Mouse (Mus musculus): ENCODE results near the gene Zswim1.
A peak's percentile ranks its signal among the peaks of the same experiment; 100 is the strongest.
"Not testable (repeated sequence)": the region's sequence is repeated elsewhere in the genome, so short reads cannot be mapped to it uniquely, and the experiment has no call there.

Zswim1 gene

DNA sequence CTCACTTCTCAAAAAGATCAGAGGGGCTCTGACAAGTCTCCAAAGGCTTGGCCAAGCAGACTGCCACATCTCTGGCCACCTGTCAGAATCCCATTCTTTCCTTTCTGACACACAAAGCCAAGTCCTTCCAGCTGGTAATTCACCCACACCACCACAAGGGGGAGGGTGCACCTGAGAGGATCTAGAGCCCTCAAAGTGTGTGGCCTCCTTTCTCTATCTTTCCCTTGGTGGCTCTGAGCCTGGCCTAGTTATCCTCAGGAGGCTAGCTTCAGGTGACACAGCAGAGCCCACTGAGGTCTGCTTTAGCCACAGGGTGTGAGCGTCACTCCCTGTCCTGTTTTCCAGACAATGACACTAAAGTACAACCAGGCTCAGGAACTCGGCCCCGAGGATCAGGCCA lies 29.2 kb upstream of the Zswim1 start:
- no peak for DNase-seq (ENCODE audit: low spot score)

DNA sequence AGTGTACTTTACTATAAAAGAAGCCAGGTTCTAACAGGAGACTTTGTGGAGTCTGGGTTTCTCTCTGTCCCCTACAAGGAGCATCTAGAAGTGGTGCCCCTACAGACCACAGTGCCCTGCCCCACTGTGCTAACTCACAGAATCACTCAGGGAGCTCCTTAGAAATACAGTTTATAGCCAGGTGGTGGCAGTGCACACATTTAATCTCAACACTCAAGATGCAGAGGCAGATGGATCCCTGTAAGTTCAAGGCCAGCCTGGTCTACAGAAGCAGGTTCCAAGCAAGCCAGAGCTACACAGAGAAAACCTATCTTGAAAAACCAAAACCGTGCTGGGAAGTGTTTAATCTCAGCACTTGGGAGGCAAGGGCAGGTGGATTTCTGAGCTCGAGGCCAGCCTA lies 28.7 kb upstream of the Zswim1 start:
- no peak for DNase-seq (ENCODE audit: low spot score)

DNA sequence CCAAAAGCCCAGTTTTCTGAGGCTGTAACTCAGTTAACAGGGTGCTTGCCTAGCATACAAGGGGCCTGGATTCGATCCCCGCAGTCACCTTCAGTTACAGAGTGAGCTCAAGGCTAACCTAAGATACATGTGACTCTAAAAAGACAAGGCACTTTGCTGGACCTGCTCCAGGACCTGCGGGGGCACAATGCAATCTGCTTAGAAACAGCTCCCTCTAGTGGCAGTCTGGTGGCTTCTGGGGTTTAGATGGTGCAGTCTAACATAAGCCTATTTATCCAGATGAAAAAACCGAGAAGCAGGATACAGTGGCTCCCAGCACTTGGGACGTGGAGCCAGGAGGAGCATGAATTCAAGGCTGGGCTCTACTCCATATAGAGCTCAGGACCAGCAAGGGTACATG lies 28.2 kb upstream of the Zswim1 start:
- DNase-seq (ENCODE audit: low spot score), result peak; percentile 66

DNA sequence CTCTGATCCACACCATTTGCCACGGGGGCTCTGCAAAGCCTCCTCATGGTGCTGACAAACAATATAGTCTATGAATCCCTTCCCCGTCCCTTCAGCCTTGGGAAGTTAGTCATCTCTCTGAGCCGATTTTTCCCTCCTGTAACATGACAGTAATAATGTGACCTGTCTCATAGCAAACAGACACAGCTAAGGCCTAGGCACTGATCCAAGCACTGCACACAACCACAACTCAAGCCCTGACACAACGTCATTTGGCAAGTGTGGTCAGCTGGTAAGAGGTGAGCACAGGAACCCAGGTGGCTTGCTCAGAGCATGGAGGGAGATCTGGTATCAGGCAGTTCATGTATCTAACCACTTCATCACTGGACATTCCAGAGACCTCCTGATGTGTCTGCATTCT lies 26.6 kb upstream of the Zswim1 start:
- DNase-seq (ENCODE audit: low spot score), result no peak

DNA sequence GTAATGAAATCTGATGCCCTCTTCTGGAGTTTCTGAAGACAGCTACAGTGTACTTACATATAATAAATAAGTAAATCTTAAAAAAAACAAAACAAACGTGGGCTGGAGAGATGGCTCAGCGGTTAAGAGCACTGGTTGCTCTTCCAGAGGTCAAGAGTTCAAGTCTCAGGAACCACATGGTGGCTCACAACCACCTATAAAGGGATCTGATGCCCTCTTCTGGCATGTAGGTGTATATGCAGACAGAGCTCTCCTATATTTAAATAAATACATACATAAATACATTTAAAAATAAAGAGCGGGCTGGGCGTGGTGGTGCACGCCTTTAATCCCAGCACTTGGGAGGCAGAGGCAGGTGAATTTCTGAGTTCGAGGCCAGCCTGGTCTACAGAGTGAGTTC lies 23.9 kb upstream of the Zswim1 start:
- not testable (repeated sequence) for DNase-seq (ENCODE audit: low spot score)

DNA sequence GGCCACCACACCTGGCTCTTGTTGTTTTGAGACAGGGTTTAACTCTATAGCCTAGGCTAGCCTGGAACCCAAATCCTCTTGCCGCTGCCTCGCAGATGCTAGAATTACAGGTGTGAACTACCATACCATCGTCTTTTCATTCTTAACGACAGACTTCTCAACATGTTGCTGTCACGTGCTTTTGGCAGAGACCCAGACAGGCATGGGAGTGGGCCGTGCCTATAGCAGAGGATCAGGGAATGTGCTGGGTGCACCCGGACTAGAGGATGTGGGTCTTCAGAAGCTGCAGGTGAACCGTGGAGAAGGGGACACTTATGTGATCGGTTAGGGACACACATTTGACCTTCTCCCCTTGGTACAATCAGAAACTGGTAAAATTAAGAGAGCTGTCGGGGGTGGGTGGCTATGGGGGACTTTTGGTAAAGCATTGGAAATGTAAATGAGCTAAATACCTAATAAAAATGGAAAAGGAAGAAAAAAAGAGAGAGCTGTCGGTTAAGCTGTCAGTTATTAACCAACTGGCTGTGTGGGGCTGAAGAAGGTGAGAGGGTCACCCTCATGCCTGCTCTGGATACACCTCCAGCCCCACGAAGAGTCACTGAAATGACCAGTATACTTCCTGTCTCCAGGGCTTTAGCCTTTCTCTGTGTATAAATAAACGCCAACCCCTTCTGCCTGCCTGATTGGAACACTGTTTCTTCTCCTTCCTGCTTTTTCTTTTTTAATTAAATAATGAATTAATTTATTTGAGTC lies 22.1 kb upstream of the Zswim1 start:
- no peak for DNase-seq (ENCODE audit: low spot score)

DNA sequence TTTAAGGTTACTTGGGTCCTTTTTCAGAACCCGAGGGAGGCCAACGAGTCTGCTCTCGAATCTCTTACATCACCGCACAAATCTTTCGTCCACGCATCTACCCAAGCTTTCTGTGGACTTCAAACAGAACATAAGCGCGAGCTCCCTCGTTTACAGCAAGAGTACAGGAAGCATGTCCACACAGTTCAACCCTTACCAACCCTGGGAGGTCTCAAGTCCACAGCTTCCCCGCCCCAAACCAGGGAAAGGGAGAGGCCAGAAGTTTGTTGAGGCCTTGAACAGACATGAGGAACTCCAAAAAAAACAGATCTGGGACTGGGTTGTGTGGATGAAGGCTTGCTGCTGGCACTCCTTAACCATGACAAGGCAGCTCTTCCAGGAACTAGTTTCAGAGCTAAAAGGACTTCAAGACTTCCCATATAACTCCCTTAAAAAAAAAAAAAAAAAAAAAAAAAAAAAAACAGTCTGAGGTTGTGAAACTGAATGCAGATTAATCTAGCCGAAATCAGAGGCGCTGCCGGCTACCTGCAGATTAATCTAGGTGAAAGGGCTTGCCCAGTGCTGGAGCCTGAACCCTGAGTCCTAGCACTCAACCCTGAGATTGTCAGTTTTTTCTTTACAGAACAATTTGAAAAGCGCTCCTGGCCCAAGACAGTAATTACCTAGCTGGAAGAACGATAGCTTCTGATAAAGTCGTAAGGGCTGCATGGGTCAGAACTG lies 19.1 kb upstream of the Zswim1 start:
- no peak for DNase-seq (ENCODE audit: low spot score)

DNA sequence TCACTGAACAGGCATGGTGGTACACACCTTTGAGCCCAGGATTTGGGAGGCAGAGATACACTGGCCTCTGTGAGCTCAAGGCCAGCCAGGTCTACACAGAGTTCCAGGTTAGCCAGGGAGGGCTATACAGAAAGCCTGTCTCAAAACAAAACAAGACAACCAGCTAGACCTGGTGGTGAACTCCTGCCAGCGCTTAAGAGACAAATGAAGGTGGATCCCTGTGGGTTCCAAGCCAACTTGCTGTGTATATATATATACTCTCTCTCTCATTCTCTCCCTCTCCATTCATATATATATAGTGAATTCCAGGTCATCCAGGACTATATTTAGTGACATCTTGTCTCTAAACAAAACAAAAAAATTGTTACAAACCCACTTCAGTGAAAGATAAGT lies 18.6 kb upstream of the Zswim1 start:
- DNase-seq (ENCODE audit: low spot score), result no peak

DNA sequence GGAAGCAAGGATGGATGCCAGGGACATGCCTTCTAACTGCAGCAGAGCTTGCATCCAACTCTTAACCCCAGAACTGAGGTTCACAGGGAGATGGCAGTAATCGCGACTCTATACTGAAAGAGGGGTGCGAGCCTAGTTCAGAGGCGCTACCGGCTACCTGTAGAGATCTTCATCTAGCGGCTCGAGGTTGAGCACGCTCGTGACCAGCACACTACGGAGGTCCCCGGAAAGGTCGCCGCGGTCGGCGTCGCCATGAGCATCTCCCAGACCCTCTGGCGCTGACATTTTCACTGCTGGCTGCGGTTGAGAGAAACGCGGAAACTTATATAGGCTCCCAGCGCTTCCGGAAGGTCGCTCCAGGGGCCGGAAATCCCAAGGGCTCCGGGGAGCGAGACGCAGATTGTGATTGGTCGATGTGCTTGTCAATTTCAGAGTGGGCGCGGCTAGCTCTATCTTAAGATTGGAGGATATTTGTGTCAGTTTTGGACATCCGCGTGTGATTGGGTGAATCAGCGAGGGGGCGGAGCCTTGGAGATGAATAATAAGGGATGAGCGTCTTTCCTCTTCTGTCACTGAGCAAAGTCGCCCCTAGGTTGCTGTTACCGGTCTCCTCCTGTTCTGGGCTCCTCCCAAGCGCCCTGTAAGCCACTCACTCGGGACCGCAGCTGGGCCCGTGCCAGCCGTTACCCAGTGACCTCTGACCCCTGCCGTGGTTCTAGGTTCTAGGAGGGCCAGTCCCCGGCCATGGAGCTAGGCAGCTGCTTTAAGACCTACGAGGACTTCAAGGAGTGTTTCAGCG lies 17.8 kb upstream of the Zswim1 start, which contains the start of the genes Acot8 and Zswim3:
Acot8 (minus strand) TSS at position 350 of the 799 bp plus-strand sequence.
Zswim3 (plus strand) TSS at position 566 of the 799 bp plus-strand sequence.
- DNase-seq (ENCODE audit: low spot score), result peak; percentile 98

DNA sequence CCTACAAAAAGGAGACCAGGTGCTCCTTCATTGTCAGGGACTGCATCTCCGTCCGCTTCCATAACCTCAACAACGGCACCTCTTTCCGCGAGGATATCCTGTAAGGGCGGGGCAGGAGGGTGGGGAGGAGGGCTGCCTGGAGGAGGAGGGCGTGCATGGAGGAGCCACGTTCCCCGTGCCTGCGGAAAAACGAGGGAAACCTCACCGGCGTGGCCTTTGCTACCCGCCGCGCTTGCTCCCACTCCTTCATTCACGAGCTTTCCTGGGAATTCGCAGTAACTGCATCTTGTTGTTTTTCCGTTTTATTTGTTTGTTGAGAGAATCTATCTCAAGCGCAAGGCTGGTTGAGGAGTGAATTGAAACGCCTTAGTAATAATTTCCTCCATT lies 17.2 kb upstream of the Zswim1 start:
- no peak for DNase-seq (ENCODE audit: low spot score)

DNA sequence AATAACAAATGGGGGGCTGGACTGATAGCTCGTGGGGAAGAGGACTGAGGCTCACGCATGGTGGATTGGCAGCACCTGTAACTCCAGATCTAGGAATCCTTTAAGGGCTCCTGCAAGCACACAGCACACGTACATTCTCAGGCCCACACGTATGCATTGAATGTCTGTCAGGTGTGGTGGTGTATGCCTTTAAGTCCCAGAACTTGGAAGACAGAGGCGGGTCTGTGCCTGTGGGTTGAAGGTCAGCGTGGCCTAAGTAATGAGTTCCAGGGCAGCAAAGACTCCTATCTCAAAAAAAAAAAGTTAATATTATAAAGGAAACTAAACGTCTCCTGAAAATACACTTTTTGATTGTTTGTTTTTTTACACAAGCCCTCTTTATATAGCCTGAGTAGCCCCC lies 15.9 kb upstream of the Zswim1 start:
- DNase-seq (ENCODE audit: low spot score), result no peak

DNA sequence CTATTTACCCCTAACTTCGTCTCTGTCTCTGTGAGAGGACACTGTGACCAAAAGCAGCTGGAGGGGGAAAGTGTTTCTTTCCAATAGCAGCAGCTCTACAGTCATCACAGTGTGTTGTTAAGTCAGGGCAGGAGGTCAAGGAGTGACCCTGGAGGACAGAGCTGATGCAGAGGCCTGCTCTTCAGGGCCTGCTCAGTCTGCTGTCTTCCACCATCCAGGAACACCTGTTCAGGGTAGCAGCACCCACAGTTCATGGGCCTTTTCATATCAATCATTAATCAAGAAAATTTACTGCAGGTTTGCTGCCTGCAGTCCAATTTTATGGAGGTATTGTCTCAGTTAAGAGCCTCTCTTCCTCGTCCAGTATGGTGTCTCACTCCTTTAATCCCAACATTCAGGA lies 8.9 kb upstream of the Zswim1 start:
- no peak for DNase-seq (ENCODE audit: low spot score)

DNA sequence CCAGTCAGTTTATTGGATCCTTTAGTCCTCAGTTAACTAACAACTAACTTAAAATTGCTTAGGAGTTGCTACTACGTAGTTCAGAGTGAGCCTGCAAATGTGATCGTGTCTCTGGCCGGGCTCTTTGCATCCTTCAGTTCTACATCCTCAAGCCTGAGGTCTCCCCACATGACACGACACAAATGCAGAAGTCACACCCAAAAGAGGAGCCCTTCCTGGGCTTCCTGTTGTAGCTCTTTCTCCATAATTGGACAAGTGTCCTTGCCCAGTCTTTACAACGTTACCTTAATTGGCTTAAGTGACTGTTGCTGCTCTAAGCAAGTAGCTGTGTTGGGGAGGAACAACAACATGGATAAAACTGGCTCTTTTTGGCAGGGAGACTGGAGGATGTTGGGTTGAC lies 7.1 kb upstream of the Zswim1 start:
- DNase-seq (ENCODE audit: low spot score), result no peak

DNA sequence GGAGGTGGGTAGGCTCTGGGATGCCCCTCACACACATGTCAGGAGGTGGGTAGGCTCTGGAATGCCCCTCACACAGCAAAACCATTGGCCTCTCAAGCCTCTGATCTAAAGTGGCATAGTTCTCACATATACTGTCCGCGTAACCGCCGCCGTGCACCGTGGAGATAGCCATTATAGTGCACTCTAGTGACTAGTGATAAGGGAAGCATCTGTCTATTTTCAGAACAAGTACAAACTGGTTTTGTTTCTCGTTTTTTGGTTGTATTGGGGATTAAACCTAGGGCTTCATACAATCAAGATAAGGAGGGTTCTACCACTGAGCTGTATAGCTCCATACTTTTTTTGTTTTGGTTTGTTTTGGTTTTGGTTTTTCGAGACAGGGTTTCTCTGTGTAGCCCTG lies 6.7 kb upstream of the Zswim1 start:
- DNase-seq (ENCODE audit: low spot score), result no peak

DNA sequence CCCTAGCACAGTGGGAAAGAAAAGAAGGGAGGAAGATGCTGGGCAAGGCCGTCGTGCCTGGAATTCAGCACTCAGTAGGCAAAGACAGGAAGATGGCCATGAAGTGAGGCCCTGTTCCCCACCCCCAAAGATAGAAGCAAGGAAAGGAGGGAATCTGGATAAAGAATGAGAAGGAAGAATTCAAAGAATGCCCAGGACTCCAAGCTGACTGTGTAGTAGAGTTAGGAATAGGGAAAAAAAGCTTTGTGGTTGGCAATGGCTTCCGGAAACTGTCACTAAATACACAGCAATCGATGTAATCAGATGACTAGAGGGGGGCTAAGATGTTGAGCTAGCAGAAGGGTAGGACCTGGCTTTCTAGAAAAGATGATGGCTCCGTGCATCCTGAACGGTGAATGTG lies 5.3 kb upstream of the Zswim1 start:
- DNase-seq (ENCODE audit: low spot score), result no peak

DNA sequence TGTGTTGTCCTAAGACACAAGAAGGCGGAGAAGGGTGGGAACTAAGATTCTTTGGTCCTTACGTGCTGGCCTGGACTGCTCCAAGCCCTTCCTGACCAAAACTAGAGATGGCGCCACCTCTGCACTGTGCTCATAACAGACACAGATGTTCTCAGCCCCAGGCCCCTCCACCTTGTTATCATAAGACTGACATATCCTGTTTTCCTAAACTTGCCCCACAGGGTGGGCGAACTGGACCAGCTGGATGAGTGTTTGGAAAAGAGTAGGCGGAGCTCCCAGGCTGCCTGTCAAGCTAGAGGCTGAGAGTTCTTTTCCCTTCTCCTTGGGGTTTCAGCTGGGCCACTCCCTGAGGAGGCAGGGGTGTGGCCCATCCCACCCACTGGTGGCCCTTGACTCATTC lies 4.8 kb upstream of the Zswim1 start:
- no peak for DNase-seq (ENCODE audit: low spot score)

DNA sequence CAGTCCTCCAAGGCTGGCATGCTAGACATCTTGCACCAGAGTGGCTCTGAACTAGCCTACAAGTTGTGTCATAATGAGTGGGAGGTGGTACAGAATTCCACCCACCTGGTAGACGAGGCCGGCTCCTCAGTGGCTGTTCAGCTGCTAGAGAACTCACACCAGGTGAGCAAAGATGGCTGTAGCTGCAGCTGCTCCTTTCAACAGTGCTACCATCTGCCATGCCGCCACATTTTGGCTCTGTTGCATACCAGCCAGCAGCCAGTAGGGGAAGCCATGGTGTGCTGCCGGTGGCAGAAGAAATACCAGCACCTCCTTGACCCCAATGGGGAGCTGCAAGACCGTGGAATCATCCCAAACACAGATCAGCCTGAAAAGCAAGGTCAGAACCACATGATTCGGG lies 1.4 kb upstream of the Zswim1 start:
- no peak for DNase-seq (ENCODE audit: low spot score)

DNA sequence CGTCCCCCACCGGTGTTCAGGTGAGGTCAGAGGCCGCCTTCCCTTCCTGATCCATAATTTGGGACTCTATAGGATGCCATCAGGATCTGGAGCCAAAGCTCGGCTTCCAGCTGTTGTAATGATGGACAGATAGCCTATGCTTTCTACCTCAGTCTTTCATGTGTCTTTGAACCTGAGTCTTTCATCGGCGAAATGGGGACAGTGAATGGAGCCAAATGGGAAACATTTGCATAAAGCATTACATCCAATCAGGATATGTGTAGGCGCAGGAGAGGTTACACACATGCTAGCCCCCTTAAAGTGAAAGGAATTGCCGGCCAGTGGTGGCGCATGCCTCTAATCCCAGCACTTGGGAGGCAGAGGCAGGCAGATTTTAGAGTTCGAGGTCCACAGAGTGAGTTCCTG lies 697 bp downstream of the Zswim1 start:
- no peak for DNase-seq (ENCODE audit: low spot score)

DNA sequence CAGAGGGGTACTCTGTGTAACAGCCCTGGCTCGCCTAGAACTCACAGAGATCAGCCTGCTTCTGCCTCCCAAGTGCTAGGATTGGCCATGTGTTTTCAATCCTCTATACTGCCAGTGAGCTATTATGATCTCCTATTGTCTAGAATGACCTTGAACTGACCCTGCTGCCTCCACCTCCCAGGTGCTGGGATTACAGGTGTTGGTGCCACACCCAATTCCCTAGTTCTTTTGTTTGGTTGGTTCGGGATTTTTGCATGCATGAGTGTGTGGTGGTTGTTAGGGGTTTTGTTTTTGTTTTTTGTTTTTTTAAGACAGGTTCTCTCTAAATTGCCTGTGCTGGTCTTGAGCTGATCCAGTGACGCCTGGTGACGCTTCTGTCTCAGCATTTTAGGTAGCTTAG lies 1.5 kb downstream of the Zswim1 start:
- DNase-seq (ENCODE audit: low spot score), result no peak

DNA sequence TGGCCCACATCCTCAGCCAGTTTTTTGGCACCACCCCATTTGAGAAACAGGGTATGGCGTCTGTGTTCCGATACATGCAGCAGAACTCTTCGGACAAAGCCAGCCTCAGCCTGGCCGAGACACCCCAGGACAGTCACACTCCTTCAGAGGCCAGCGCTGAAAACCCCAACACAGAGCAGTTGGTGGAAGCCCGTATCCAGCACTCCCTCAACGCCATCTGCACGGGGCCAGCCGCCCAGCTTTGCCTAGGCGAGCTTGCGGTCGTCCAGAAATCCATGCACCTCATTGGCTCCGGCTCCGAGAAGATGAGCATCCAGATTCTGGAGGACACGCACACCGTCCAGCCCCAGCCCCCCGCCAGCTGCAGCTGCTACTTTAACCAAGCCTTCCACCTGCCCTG lies 3.0 kb downstream of the Zswim1 start:
- no peak for DNase-seq (ENCODE audit: low spot score)

DNA sequence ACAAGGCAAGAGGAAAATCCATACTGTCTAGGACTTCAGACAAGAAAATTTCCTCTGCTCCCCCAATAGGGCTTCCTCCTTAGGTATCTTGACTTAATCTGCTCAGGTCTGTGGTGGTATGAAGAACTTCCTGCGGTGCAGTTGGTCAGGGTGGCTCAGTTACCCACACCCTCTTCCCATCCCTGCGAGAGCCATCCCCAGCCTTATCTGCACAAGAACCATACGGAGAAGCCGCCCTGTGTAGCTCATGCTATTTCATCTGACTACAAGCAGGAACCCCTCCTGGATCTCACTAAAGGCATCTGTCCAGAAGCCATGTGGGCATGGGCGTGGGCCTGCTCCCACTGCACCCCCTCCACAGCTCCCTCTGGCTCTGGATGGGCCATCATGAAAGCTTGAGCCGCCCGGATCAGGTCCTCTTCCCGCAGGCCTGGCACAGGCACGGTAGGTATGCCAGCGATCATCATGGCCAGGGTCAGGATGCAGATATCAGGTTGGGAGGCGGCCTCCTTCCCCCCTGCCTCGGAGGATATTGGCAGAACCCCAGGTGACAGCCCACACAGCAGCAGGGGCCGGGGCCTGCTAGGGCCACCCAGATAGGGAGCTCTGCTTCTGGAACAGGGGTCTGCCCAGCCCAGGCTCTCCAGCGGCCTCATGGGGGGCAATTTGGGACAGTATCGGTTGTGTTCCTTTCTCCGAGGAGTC lies 4.8 kb downstream of the Zswim1 start:
- DNase-seq (ENCODE audit: low spot score), result no peak

DNA sequence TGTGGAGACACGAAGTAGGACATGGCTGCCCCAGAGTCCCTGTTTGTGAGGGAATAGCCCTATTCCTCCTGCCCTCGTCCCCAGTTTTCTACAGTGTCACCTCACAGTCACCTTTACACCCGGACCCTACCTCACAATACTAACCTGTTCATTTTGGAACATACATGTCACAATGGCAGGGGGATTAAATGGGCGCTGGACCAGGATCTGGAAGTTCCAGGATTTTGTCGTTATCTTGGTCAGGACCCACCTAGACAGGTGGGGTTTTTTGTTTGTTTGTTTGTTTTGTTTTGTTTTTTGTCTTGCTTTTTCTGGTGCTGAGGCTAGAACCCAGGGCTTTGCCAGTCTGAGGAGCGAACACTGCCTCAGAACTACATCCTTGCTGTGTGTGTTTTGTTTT lies 6.0 kb downstream of the Zswim1 start, which contains the start of gene Spata25:
Spata25 (minus strand) TSS at position 101 of the 400 bp plus-strand sequence.
- no peak for DNase-seq (ENCODE audit: low spot score)

Data from left cerebral cortex, adult 11 months (tissue).